Mouse (Mus musculus): Measurements from ENCODE around the gene Nln.

GRCm38 (mm10) chr13:104112266-104112900, 3.0 kb upstream of the Nln start:
- TF ChIP-seq CTCF (IDR thresholded peaks at IDR 0.05; ENCODE audit: low read depth, low read length): no peak
- no peak for TF ChIP-seq POLR2A (IDR thresholded peaks at IDR 0.05; ENCODE audit: extremely low read depth, insufficient read depth, low read length)

All from liver, adult 2 months (tissue).